Mouse (Mus musculus) lung, postnatal 0 days (tissue): ENCODE results near the gene Sertad3.

ENCODE experiments used
- CTCF ChIP-seq: IDR thresholded peaks from 2 replicates; pipeline ENCODE4 v1.5.1; 2016; ENCODE audit warnings: antibody characterized with exemption, mild to moderate bottlenecking
- EP300 ChIP-seq: IDR thresholded peaks from 2 replicates; pipeline ENCODE4 v1.6.1; 2016; ENCODE audit warnings: antibody characterized with exemption, mild to moderate bottlenecking, control low read depth

GRCm38 (mm10) chr7:27480506-27480905, 6.9 kb downstream of the Sertad3 start:
- no peak for TF ChIP-seq CTCF
- TF ChIP-seq EP300 = no peak
